Mouse (Mus musculus) MEL (cell line): ENCODE measurements around the gene Selenoo.

Experiments used
- BHLHE40 ChIP-seq: IDR thresholded peaks from 2 replicates; pipeline ENCODE4 v1.6.1; 2012; ENCODE audit warnings: low read depth, mild to moderate bottlenecking, inconsistent platforms, low read length, improper control_type of control experiment, borderline replicate concordance
- CHD2 ChIP-seq: IDR thresholded peaks from 2 replicates; pipeline ENCODE4 v1.6.1; 2011; ENCODE audit warnings: low read length, improper control_type of control experiment
- CTCF ChIP-seq, 3 experiments: IDR thresholded peaks in 2 of 3; conservative IDR thresholded peaks in 1 of 3; 2 replicates each; pipeline ENCODE4 v1.5.1; 2011 to 2012; ENCODE audit warnings: low read length in 3 of 3, low read depth in 2 of 3, mild to moderate bottlenecking in 2 of 3, improper control_type of control experiment in 1 of 3, inconsistent platforms in 1 of 3, mixed read lengths in 1 of 3, moderate library complexity in 1 of 3; ENCODE audit not compliant: control insufficient read depth in 1 of 3, insufficient read depth in 1 of 3, poor library complexity in 1 of 3, severe bottlenecking in 1 of 3
- EP300 ChIP-seq, 2 experiments: IDR thresholded peaks; 2 replicates each; pipeline ENCODE4 v1.6.1; 2011; ENCODE audit warnings: improper control_type of control experiment in 2 of 2, low read length in 2 of 2, low read depth in 1 of 2, mild to moderate bottlenecking in 1 of 2
- GATA1 ChIP-seq: IDR thresholded peaks from 2 replicates; pipeline ENCODE4 v1.6.1; 2011; ENCODE audit warnings: low read depth, low read length, improper control_type of control experiment
- HCFC1 ChIP-seq: IDR thresholded peaks from 2 replicates; pipeline ENCODE4 v1.6.1; 2012; ENCODE audit warnings: low read depth, mild to moderate bottlenecking, inconsistent platforms, low read length, improper control_type of control experiment, moderate library complexity
- NELFE ChIP-seq: IDR thresholded peaks from 2 replicates; pipeline ENCODE4 v1.6.1; 2011; ENCODE audit warnings: low read depth, low read length, improper control_type of control experiment
- POLR2A ChIP-seq, 2 experiments: IDR thresholded peaks; 2 replicates each; pipeline ENCODE4 v1.6.1; 2011 to 2012; ENCODE audit warnings: low read length in 2 of 2, mild to moderate bottlenecking in 2 of 2, control low read depth in 1 of 2, improper control_type of control experiment in 1 of 2, low read depth in 1 of 2, moderate library complexity in 1 of 2; ENCODE audit not compliant: control insufficient read depth in 1 of 2, insufficient read depth in 1 of 2, poor library complexity in 1 of 2
- USF1 ChIP-seq: IDR thresholded peaks from 2 replicates; pipeline ENCODE4 v1.6.1; 2014; ENCODE audit warnings: low read depth, mild to moderate bottlenecking, inconsistent platforms, low read length, improper control_type of control experiment, moderate library complexity

- TF ChIP-seq BHLHE40 (no peak), HCFC1 (no peak), POLR2A (IDR thresholded peaks at IDR 0.05; ENCODE audit: control insufficient read depth in 1 of 2, insufficient read depth in 1 of 2, low read depth in 1 of 2, low read length in 2 of 2, poor library complexity in 1 of 2) (no peak), CTCF (IDR thresholded peaks at IDR 0.05 in 2 of 3, conservative IDR thresholded peaks at IDR 0.05 in 1 of 3; ENCODE audit: control insufficient read depth in 1 of 3, insufficient read depth in 1 of 3, low read depth in 2 of 3, low read length in 3 of 3, poor library complexity in 1 of 3, severe bottlenecking in 1 of 3) (no peak), EP300 (IDR thresholded peaks at IDR 0.05; ENCODE audit: low read depth in 1 of 2, low read length in 2 of 2) (no peak), GATA1 (no peak), USF1 (no peak), NELFE (no peak), CHD2 (no peak)
Observed at GRCm38 (mm10) chr15:89138046-89138405, 49.1 kb downstream of the Selenoo start.
